In genomic region chr10:61339216-61339615, GRCm38 (mm10) we compare ENCODE assay signal across 23 mouse cellular contexts. TPM values are rescaled to one million over a fixed set of nuclear protein-coding genes. Genes with fewer than 3 reads are reported as not detected.
DNase-seq lines count a peak whose midpoint lies in the region; ATAC-seq and TF ChIP-seq lines count a peak whose summit lies in the region.
"Had no signal": no experiment of that assay in that cellular context is flagged by ENCODE, and none has a peak within 500 bp of the region (broad histone marks: within the 10 kb centered on the region; RNA-seq: fewer than 3 reads in every experiment).

No protein-coding gene starts in this region.

- H3K4me1 ChIP-seq in heart, adult 2 months (ENCODE audit: control insufficient read depth, insufficient read depth, low read length): no peaks in the 10 kb centered on the region
- H3K4me1 ChIP-seq in liver, adult 2 months (ENCODE audit: control insufficient read depth, insufficient read depth, low read length): peaks cover 15% of the 10 kb centered on the region
- H3K4me1 ChIP-seq: heart, embryonic 15.5 days; limb, embryonic 15.5 days had no signal

- TF ChIP-seq CTCF in heart, adult 2 months (IDR thresholded peaks at IDR 0.05): peak; percentile 47
- peak; percentile 31; the same call in 1 of the 2 replicates for TF ChIP-seq CTCF in liver, adult 2 months (IDR thresholded peaks at IDR 0.05; ENCODE audit: low read depth, low read length)

- no peak for TF ChIP-seq EP300 in heart, adult 2 months (IDR thresholded peaks at IDR 0.05; ENCODE audit: insufficient read depth, low read depth, low read length)

- no peak overlapping the region for H3K27ac ChIP-seq in heart, adult 2 months
- H3K27ac ChIP-seq in liver, adult 2 months (replicated peaks; ENCODE audit: insufficient read depth, low read depth, low read length): no peak overlapping the region
- H3K27ac ChIP-seq: heart, embryonic 15.5 days; limb, embryonic 15.5 days; neural tube, embryonic 15.5 days had no signal

- no peaks in the 10 kb centered on the region for H3K79me2 ChIP-seq in heart, adult 2 months (replicated peaks; ENCODE audit: control insufficient read depth, insufficient read depth, low read length)
- no peaks in the 10 kb centered on the region for H3K79me2 ChIP-seq in liver, adult 2 months (ENCODE audit: control insufficient read depth, insufficient read depth, low read length)

- intact Hi-C loops in heart, adult 2 months (cut with DNase I): no loop called here

- no peak for ATAC-seq in megakaryocyte-erythroid progenitor cell, adult 5-6 weeks (replicated peaks; ENCODE audit: low FRiP score, low TSS enrichment, poor library complexity, severe bottlenecking)
- ATAC-seq: forebrain, embryonic 14.5 days had no signal

- no peak overlapping the region for H3K4me3 ChIP-seq in heart, adult 2 months
- no peak overlapping the region for H3K4me3 ChIP-seq in liver, adult 2 months (ENCODE audit: insufficient read depth, low read depth, low read length)
- H3K4me3 ChIP-seq: erythroblast, embryonic 14.5 days; heart, embryonic 15.5 days; limb, embryonic 15.5 days; myocyte; neural tube, embryonic 15.5 days had no signal

- H3K27me3 ChIP-seq in heart, adult 2 months (ENCODE audit: control insufficient read depth, insufficient read depth, low read length): no peaks in the 10 kb centered on the region
- no peaks in the 10 kb centered on the region for H3K27me3 ChIP-seq in liver, adult 2 months (ENCODE audit: control insufficient read depth, insufficient read depth, low read length)
- H3K27me3 ChIP-seq: heart, embryonic 15.5 days; limb, embryonic 15.5 days; neural tube, embryonic 15.5 days had no signal

- H3K36me3 ChIP-seq in heart, adult 2 months (ENCODE audit: control insufficient read depth, insufficient read depth, low read length): no peaks in the 10 kb centered on the region
- H3K36me3 ChIP-seq in liver, adult 2 months (ENCODE audit: control insufficient read depth, insufficient read depth, low read length): no peaks in the 10 kb centered on the region

- no peak overlapping the region for H3K9ac ChIP-seq in heart, adult 2 months (ENCODE audit: low read depth, low read length)
- H3K9ac ChIP-seq in liver, adult 2 months (ENCODE audit: low read depth, low read length): no peak overlapping the region
- H3K9ac ChIP-seq: heart, embryonic 15.5 days; limb, embryonic 15.5 days; neural tube, embryonic 15.5 days had no signal

- TF ChIP-seq POLR2A in heart, adult 2 months (IDR thresholded peaks at IDR 0.05; ENCODE audit: insufficient read depth, low read depth, low read length): no peak
- no peak for TF ChIP-seq POLR2A in liver, adult 2 months (IDR thresholded peaks at IDR 0.05; ENCODE audit: extremely low read depth, insufficient read depth, low read length)

- no peak for DNase-seq in heart, adult 2 months
- no peak for DNase-seq in heart, adult 11 months
- DNase-seq in liver, adult 2 months (ENCODE audit: extremely low read depth, low read depth, low spot score): no peak
- DNase-seq in liver: no peak
- peak; percentile 12 for DNase-seq in thymus, postnatal 14 days
- no peak for DNase-seq in thymus, adult 18-20 months
- peak; percentile 73 for DNase-seq in ZHBTc4 (ENCODE audit: low read depth, low spot score)
- DNase-seq: adrenal gland, postnatal 14 days; cerebellum, adult 18-20 months; lung, postnatal 4 days; thymus, adult 2 months had no signal

- 92% methylated on average over 9 of the region's 9 CpGs for WGBS in heart, adult 2 months
- 98% methylated on average over 9 of the region's 9 CpGs for WGBS in liver, adult 2 months

RNA-seq across cellular contexts. Expression of gene Prf1, which starts 41.6 kb away (rescaled TPM):
- total RNA-seq in heart, adult 2 months (2021): under 1 TPM; 0.23 to 0.32 TPM
- 0.12 and 1.3 TPM in 2 replicates for polyA plus RNA-seq in heart, adult 2 months (2012; rRNA removed)
- 0.27 and 0.28 TPM in 2 replicates for total RNA-seq in liver, adult 2 months (2014; rRNA removed)
- polyA plus RNA-seq in liver, adult 2 months (2012; rRNA removed): 0.18 and 0.26 TPM in 2 replicates
- 0.42 TPM in 1 of 2 replicates, not detected in the other for total RNA-seq in megakaryocyte-erythroid progenitor cell, adult 5-6 weeks (2014; fragmentation: Nextera tagmentation)
- 2.2 TPM in 1 of 2 replicates, not detected in the other for total RNA-seq in megakaryocyte-erythroid progenitor cell, adult 5-6 weeks (2017)
- total RNA-seq: granulocyte monocyte progenitor cell, adult 5-6 weeks; layer of hippocampus, postnatal 14 days; left cerebral cortex, postnatal 25 days had no signal
- polyA plus RNA-seq: embryonic facial prominence, embryonic 11.5 days; erythroblast, embryonic 14.5 days; forebrain, embryonic 14.5 days; intestine, embryonic 14.5 days; neural tube, embryonic 15.5 days had no signal

RNA-seq across cellular contexts. Expression of gene Pald1, which starts 44.1 kb away (rescaled TPM):
- 10 to 100 TPM; 15.3 to 17.6 TPM for total RNA-seq in heart, adult 2 months (2021)
- 17.7 and 20.4 TPM in 2 replicates for polyA plus RNA-seq in heart, adult 2 months (2012; rRNA removed)
- total RNA-seq in liver, adult 2 months (2014; rRNA removed): 7.5 and 8.0 TPM in 2 replicates
- polyA plus RNA-seq in liver, adult 2 months (2012; rRNA removed): 6.6 and 8.1 TPM in 2 replicates
- not detected in 2 replicates for total RNA-seq in megakaryocyte-erythroid progenitor cell, adult 5-6 weeks (2014; fragmentation: Nextera tagmentation)
- total RNA-seq in megakaryocyte-erythroid progenitor cell, adult 5-6 weeks (2017): not detected in 2 replicates
- total RNA-seq: granulocyte monocyte progenitor cell, adult 5-6 weeks had no signal

Comparison
In these comparisons a context has a peak if more than half of its experiments do, and no peak if none do; other contexts are left out.
1. DNase-seq: peak in thymus, postnatal 14 days (single experiment) and ZHBTc4 (single experiment); none in heart, adult 2 months (0 of 2), heart, adult 11 months (single experiment), liver, adult 2 months (single experiment), liver (single experiment) and thymus, adult 18-20 months (0 of 2).